8 mouse cellular contexts compared by ENCODE assay signal in genomic region chr19:31971998-31972397, GRCm38 (mm10).
DNase-seq lines count a peak whose midpoint lies in the region; ATAC-seq lines count a peak whose summit lies in the region.

No protein-coding gene starts in this region.

- no peaks in the 10 kb centered on the region for H3K36me3 ChIP-seq in embryonic facial prominence, embryonic 10.5 days (replicated peaks)
- no peaks in the 10 kb centered on the region for H3K36me3 ChIP-seq in kidney, embryonic 14.5 days (ENCODE audit: control insufficient read depth, insufficient read depth, low read length)
- no peaks in the 10 kb centered on the region for H3K36me3 ChIP-seq in limb, embryonic 13.5 days

- 13% methylated on average over 6 of the region's 6 CpGs for WGBS in embryonic facial prominence, embryonic 10.5 days
- 11% methylated on average over 6 of the region's 6 CpGs for WGBS in kidney, embryonic 14.5 days
- 12% methylated on average over 6 of the region's 6 CpGs for WGBS in limb, embryonic 13.5 days

- peak; percentile 89 for ATAC-seq in kidney, embryonic 14.5 days (ENCODE audit: low FRiP score, low TSS enrichment)
- peak; percentile 83; the same call in 1 of the 2 replicates for ATAC-seq in limb, embryonic 13.5 days (ENCODE audit: low FRiP score, low read depth)

- H3K9ac ChIP-seq in kidney, embryonic 14.5 days (ENCODE audit: low read depth, low read length), result no peak overlapping the region
- no peak overlapping the region for H3K9ac ChIP-seq in limb, embryonic 13.5 days

- H3K4me3 ChIP-seq in embryonic facial prominence, embryonic 10.5 days, result no peak overlapping the region
- H3K4me3 ChIP-seq in kidney, embryonic 14.5 days (ENCODE audit: low read length), result no peak overlapping the region
- no peak overlapping the region for H3K4me3 ChIP-seq in limb, embryonic 13.5 days

- H3K4me1 ChIP-seq in embryonic facial prominence, embryonic 10.5 days, result peaks cover 3% of the 10 kb centered on the region; the same call in 1 of the 2 replicates
- H3K4me1 ChIP-seq in kidney, embryonic 14.5 days (ENCODE audit: control insufficient read depth, insufficient read depth, low read length), result 0 out of 2 replicates have a peak, but pooled peaks cover 3% of the 10 kb centered on the region
- H3K4me1 ChIP-seq in limb, embryonic 13.5 days, result no peaks in the 10 kb centered on the region

- H3K27me3 ChIP-seq in embryonic facial prominence, embryonic 10.5 days (replicated peaks; ENCODE audit: low read depth, poor library complexity, severe bottlenecking), result peaks cover 5% of the 10 kb centered on the region; the same call in 1 of the 2 replicates
- H3K27me3 ChIP-seq in kidney, embryonic 14.5 days (ENCODE audit: control insufficient read depth, insufficient read depth, low read length), result no peaks in the 10 kb centered on the region
- H3K27me3 ChIP-seq in limb, embryonic 13.5 days, result peaks cover 24% of the 10 kb centered on the region

- peak; percentile 85 for DNase-seq in 416B (ENCODE audit: low read depth)
- DNase-seq in adrenal gland, postnatal 14 days, result peak; percentile 89
- DNase-seq in embryonic facial prominence, embryonic 10.5 days (ENCODE audit: low spot score), result peak; percentile 84
- peak; percentile 67 for DNase-seq in heart, adult 8-10 months (ENCODE audit: low spot score)
- peak; percentile 93 for DNase-seq in naive thymus-derived CD4-positive, alpha-beta T cell, adult 2 months (ENCODE audit: low read depth)
- peak; percentile 80 to 91 for DNase-seq in spleen, postnatal 4 days (ENCODE audit: low spot score in 2 of 2)

- no peaks in the 10 kb centered on the region for H3K9me3 ChIP-seq in embryonic facial prominence, embryonic 10.5 days
- no peaks in the 10 kb centered on the region for H3K9me3 ChIP-seq in kidney, embryonic 14.5 days (ENCODE audit: control insufficient read depth, low read length)
- H3K9me3 ChIP-seq in limb, embryonic 13.5 days, result no peaks in the 10 kb centered on the region

- no peak overlapping the region for H3K4me2 ChIP-seq in kidney, embryonic 14.5 days (replicated peaks; ENCODE audit: low read depth, low read length)
- H3K4me2 ChIP-seq in limb, embryonic 13.5 days (replicated peaks), result no peak overlapping the region

- H3K27ac ChIP-seq in embryonic facial prominence, embryonic 10.5 days (replicated peaks), result no peak overlapping the region
- H3K27ac ChIP-seq in kidney, embryonic 14.5 days (ENCODE audit: low read depth, low read length), result no peak overlapping the region
- H3K27ac ChIP-seq in limb, embryonic 13.5 days, result no peak overlapping the region
